Mouse (Mus musculus) G1E (cell line): ENCODE data around the gene Prss43.

Experiments used
- CTCF ChIP-seq: IDR thresholded peaks from 2 replicates; pipeline ENCODE4 v1.5.1; 2012; ENCODE audit warnings: low read depth, low read length, inconsistent platforms, mixed read lengths
- GATA1 ChIP-seq: IDR thresholded peaks from 2 replicates; pipeline ENCODE4 v1.6.1; 2012; ENCODE audit warnings: borderline replicate concordance, low read length, inconsistent platforms, mixed read lengths

GRCm38 (mm10) chr9:110825426-110825825 lies 1.1 kb upstream of the Prss43 start:
- TF ChIP-seq CTCF (no peak), GATA1 (no peak)
